Mouse (Mus musculus) ES-E14 (cell line): ENCODE measurements around the gene Hectd1. TPM values are rescaled to one million over a fixed set of nuclear protein-coding genes. Genes with fewer than 3 reads are reported as not detected.

ENCODE experiments used
- DNase-seq: peaks from one replicate; pipeline ENCODE4 v3.0.0-alpha.2; 2013; ENCODE audit warnings: low read depth, low spot score
- H3K27ac ChIP-seq: 2 replicates; pipeline ENCODE4 v1.5.1; 2012; ENCODE audit warnings: low read depth, mild to moderate bottlenecking, low read length, moderate library complexity, mixed read lengths; ENCODE audit not compliant: poor library complexity, insufficient read depth, severe bottlenecking
- H3K36me3 ChIP-seq: 2 replicates; pipeline ENCODE4 v1.6.1; 2012; ENCODE audit warnings: mild to moderate bottlenecking, low read length, moderate library complexity, mixed read lengths; ENCODE audit not compliant: control insufficient read depth, poor library complexity, insufficient read depth, severe bottlenecking
- H3K4me1 ChIP-seq, 2 experiments: fragments of 150-350 bp in 1 of 2; sonication (generic) in 1 of 2; 2 replicates each; pipeline ENCODE4 v1.6.1; 2012; ENCODE audit warnings: low read length in 2 of 2, mild to moderate bottlenecking in 1 of 2, mixed read lengths in 1 of 2; ENCODE audit not compliant: control insufficient read depth in 2 of 2, insufficient read depth in 2 of 2, poor library complexity in 1 of 2
- H3K4me3 ChIP-seq, 2 experiments: fragments of 150-350 bp in 1 of 2; sonication (generic) in 1 of 2; 2 replicates each; pipeline ENCODE4 v1.5.1; 2012; ENCODE audit warnings: low read length in 2 of 2, low read depth in 1 of 2, mild to moderate bottlenecking in 1 of 2, mixed read lengths in 1 of 2; ENCODE audit not compliant: insufficient read depth in 1 of 2, poor library complexity in 1 of 2, severe bottlenecking in 1 of 2
- H3K9ac ChIP-seq: 2 replicates; pipeline ENCODE4 v1.6.1; 2012; ENCODE audit warnings: low read depth, mild to moderate bottlenecking, low read length, mixed read lengths; ENCODE audit not compliant: poor library complexity, insufficient read depth, severe bottlenecking
- H3K9me3 ChIP-seq: fragments of 150-350 bp; sonication (generic); 2 replicates; pipeline ENCODE4 v1.6.1; 2012; ENCODE audit warnings: low read depth, mild to moderate bottlenecking, low read length; ENCODE audit not compliant: control insufficient read depth, insufficient read depth
- CHD2 ChIP-seq: IDR thresholded peaks from 2 replicates; pipeline ENCODE4 v1.6.1; 2014; ENCODE audit warnings: mild to moderate bottlenecking, low read depth, low read length, inconsistent platforms
- HCFC1 ChIP-seq: IDR thresholded peaks from 2 replicates; pipeline ENCODE4 v1.6.1; 2012; ENCODE audit warnings: low read length, inconsistent platforms, borderline replicate concordance; ENCODE audit not compliant: insufficient read depth
- MAFK ChIP-seq: IDR thresholded peaks from 2 replicates; pipeline ENCODE4 v1.6.1; 2014; ENCODE audit warnings: mild to moderate bottlenecking, low read depth, low read length, inconsistent platforms; ENCODE audit not compliant: insufficient read depth
- ZC3H11A ChIP-seq: IDR thresholded peaks from 2 replicates; pipeline ENCODE4 v1.6.1; 2012; ENCODE audit warnings: low read depth, mild to moderate bottlenecking, inconsistent platforms, low read length, borderline replicate concordance
- ZNF384 ChIP-seq: IDR thresholded peaks from 2 replicates; pipeline ENCODE4 v1.6.1; 2012; ENCODE audit warnings: low read depth, low read length, inconsistent platforms
- in situ Hi-C, 2 experiments: fragments of 600-800 bp; cut with MboI; formaldehyde crosslinking; loops; one replicate each; pipeline ENCODE4 v1.15.1; 2025; ENCODE audit warnings: low sequenced_read_pairs in 2 of 2, inconsistent platforms in 1 of 2; ENCODE audit not compliant: unreplicated experiment in 2 of 2
- total RNA-seq: library from RNA; depleted of rRNA; stranded (reverse); fragments of 300-350 nt; gene quantifications from 2 replicates; pipeline ENCODE4 v1.2.3, GENCODE M21; 2012

Hectd1 gene
- total RNA-seq, 1 experiment: 45.1 TPM

DNA sequence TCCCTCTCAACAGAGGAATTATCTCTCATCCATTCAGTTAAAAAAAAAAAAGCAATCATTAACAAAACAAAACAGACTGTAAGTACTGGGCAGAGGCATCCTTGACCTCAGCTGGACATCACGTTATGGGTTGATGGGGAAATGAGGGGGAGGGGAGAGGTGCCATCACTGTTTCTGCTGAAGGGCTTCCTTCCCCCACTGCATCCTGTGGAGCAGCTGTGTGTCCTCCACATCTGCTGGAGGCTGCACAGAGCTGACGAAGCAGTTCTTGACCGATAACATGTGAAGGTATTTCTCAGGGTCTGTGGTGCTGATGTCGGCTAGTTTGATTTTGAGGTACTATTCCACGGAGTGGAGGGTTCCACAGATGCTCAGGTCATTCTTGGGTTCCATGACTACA lies 119.2 kb downstream of the Hectd1 start:
- TF ChIP-seq ZNF384: no peak; the same call in 1 of the 2 replicates
- TF ChIP-seq MAFK: no peak
- no peak for TF ChIP-seq ZC3H11A
- no peak for TF ChIP-seq CHD2
- TF ChIP-seq HCFC1: no peak
- in situ Hi-C loops: no loop called here
- Histone ChIP-seq H3K9me3 (no peaks in the 10 kb centered on the region), H3K4me3 (no peak overlapping the region), H3K27ac (no peak overlapping the region), H3K4me1 (peaks cover 0 to 18% of the 10 kb centered on the region in 2 experiments; a peak in 3 of 4 replicates), H3K36me3 (no peaks in the 10 kb centered on the region), H3K9ac (no peak overlapping the region)
- DNase-seq: no peak

- Histone ChIP-seq H3K4me1 (peaks cover under 1 to 18% of the 10 kb centered on the region in 2 experiments; a peak in 3 of 4 replicates), H3K27ac (no peak overlapping the region), H3K4me3 (no peak overlapping the region), H3K9me3 (no peaks in the 10 kb centered on the region), H3K36me3 (no peaks in the 10 kb centered on the region), H3K9ac (no peak overlapping the region)
- in situ Hi-C loops: no loop called here
- TF ChIP-seq ZNF384 (no peak), ZC3H11A (no peak), HCFC1 (no peak)
- DNase-seq: no peak
These were observed 119.6 kb downstream of the Hectd1 start for GRCm38 (mm10) chr12:51709741-51710140.

DNA sequence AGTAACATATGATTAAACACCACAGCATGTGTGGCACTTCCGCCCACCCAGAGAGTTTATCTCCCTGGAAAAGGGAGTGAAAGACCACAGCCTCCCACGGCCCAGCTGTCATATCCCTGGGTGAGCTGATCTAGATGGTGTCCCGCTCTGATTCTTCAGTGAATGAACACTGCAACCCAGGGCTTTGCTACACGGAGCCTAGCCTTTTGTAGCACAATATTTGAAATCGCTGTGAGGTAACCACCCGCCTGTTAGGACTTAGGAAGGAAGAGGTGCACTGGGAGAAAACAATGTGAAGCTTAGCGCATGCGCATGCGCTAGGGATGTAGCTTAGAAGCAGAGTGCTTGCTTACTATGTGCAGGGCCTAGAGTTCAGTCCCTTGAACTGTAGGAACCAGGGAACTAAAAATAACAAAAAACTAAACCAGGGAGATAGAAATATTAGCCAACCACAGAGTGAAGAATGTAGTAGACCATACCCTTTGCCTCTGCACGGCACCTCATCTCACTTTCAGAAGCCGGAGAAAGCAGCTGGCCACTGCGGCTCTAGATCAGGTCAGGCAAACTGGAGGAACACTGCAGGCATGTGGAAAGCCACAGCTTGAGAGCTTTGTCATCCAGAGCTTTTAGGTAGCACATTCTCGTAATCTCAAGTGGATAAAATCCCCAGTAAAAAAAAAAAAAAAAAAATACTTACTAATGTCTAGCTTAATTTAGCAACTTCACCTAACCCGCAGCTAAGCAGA lies 120.2 kb downstream of the Hectd1 start:
- Histone ChIP-seq H3K36me3 (no peaks in the 10 kb centered on the region), H3K9ac (peak overlapping the region; percentile 40; the same call in 1 of the 2 replicates), H3K4me1 (peaks cover 3 to 24% of the 10 kb centered on the region in 2 experiments; a peak in 3 of 4 replicates), H3K4me3 (no peak overlapping the region), H3K27ac (no peak overlapping the region), H3K9me3 (no peaks in the 10 kb centered on the region)
- in situ Hi-C loops: no loop called here
- DNase-seq: no peak
- TF ChIP-seq ZNF384: no peak
- TF ChIP-seq CHD2: no peak
- no peak for TF ChIP-seq ZC3H11A
- no peak for TF ChIP-seq MAFK
- TF ChIP-seq HCFC1: no peak

- DNase-seq: no peak
- H3K4me3 ChIP-seq: no peak overlapping the region
- H3K9me3 ChIP-seq: no peaks in the 10 kb centered on the region
- no peak overlapping the region for H3K27ac ChIP-seq
- no peaks in the 10 kb centered on the region for H3K36me3 ChIP-seq
- H3K9ac ChIP-seq: no peak overlapping the region
- in situ Hi-C loops: no loop called here
- TF ChIP-seq MAFK (no peak), HCFC1 (no peak), ZC3H11A (no peak), ZNF384 (no peak), CHD2 (no peak)
- H3K4me1 ChIP-seq: peaks cover 3 to 30% of the 10 kb centered on the region in 2 experiments; a peak in 3 of 4 replicates
These were observed 122.6 kb downstream of the Hectd1 start for GRCm38 (mm10) chr12:51706673-51707235.
